Mouse (Mus musculus) liver, embryonic 15.5 days (tissue): ENCODE data around the gene Pde10a. TPM values are rescaled to one million over a fixed set of nuclear protein-coding genes. Genes with fewer than 3 reads are reported as not detected.

Experiments used
- ATAC-seq: fragments of 200-750 bp; cut with Nextera tagmentation; 2 replicates; pipeline ENCODE4 v1.8.0; 2017; ENCODE audit warnings: moderate number of reproducible peaks, mild to moderate bottlenecking, moderate library complexity; ENCODE audit not compliant: insufficient read depth
- H3K27ac ChIP-seq: fragments of 300-500 bp; sonication (generic); replicated peaks from 2 replicates; pipeline ENCODE4 v1.5.1; 2015; ENCODE audit warnings: mild to moderate bottlenecking, inconsistent platforms
- H3K27me3 ChIP-seq: fragments of 300-500 bp; sonication (generic); 2 replicates; pipeline ENCODE4 v1.6.1; 2015; ENCODE audit warnings: mild to moderate bottlenecking, inconsistent platforms
- H3K36me3 ChIP-seq: fragments of 300-500 bp; sonication (generic); replicated peaks from 2 replicates; pipeline ENCODE4 v1.6.1; 2015; ENCODE audit warnings: moderate library complexity, mild to moderate bottlenecking, inconsistent platforms
- H3K4me1 ChIP-seq: fragments of 300-500 bp; sonication (generic); replicated peaks from 2 replicates; pipeline ENCODE4 v1.6.1; 2015; ENCODE audit warnings: inconsistent platforms
- H3K4me2 ChIP-seq: fragments of 300-500 bp; sonication (generic); 2 replicates; pipeline ENCODE4 v1.6.1; 2015; ENCODE audit warnings: moderate library complexity, mild to moderate bottlenecking, inconsistent platforms
- H3K4me3 ChIP-seq: fragments of 300-500 bp; sonication (generic); replicated peaks from 2 replicates; pipeline ENCODE4 v1.5.1; 2015; ENCODE audit warnings: mild to moderate bottlenecking, inconsistent platforms
- H3K9ac ChIP-seq: fragments of 300-500 bp; sonication (generic); 2 replicates; pipeline ENCODE4 v1.6.1; 2015; ENCODE audit warnings: moderate library complexity, mild to moderate bottlenecking, inconsistent platforms
- H3K9me3 ChIP-seq: fragments of 300-500 bp; sonication (generic); replicated peaks from 2 replicates; pipeline ENCODE4 v1.6.1; 2016; ENCODE audit warnings: inconsistent platforms
- WGBS: fragments of 180-500 bp; shearing (Covaris S2); methylation state at CpG from one replicate; pipeline ENCODE4 v1.1.7; 2015; ENCODE audit warnings: mixed read lengths; ENCODE audit not compliant: insufficient replicate concordance; 5-methylcytosine and 5-hydroxymethylcytosine counted together
- polyA plus RNA-seq: library from polyadenylated mRNA; unstranded; fragments of >200 nt; fragmentation: Nextera tagmentation; extraction: Ambion mirVana; gene quantifications from 2 replicates; pipeline ENCODE4 v1.2.1, GENCODE M21; 2015

Gene Pde10a
- polyA plus RNA-seq, 1 experiment from 2014 or later: 0.67 TPM

- H3K4me1 ChIP-seq: no peaks in the 10 kb centered on the region
- H3K9me3 ChIP-seq: no peaks in the 10 kb centered on the region
Measured at GRCm38 (mm10) chr17:8631701-8632100, 106.5 kb downstream of the Pde10a start.

GRCm38 (mm10) chr17:8633596-8633995 lies 108.4 kb downstream of the Pde10a start:
- Histone ChIP-seq H3K36me3 (no peaks in the 10 kb centered on the region), H3K4me2 (no peak overlapping the region), H3K4me3 (no peak overlapping the region), H3K4me1 (no peaks in the 10 kb centered on the region), H3K9ac (no peak overlapping the region), H3K27me3 (no peaks in the 10 kb centered on the region), H3K9me3 (no peaks in the 10 kb centered on the region), H3K27ac (no peak overlapping the region)
- 48% methylated on average over 8 of the region's 8 CpGs for WGBS
- ATAC-seq: no peak

More at GRCm38 (mm10) chr17:8631701-8632100, 106.5 kb downstream of the Pde10a start:
- no peaks in the 10 kb centered on the region for H3K27me3 ChIP-seq
- no peak overlapping the region for H3K4me3 ChIP-seq
- H3K4me2 ChIP-seq: no peak overlapping the region
- no peak for ATAC-seq
- no peak overlapping the region for H3K9ac ChIP-seq
- no peaks in the 10 kb centered on the region for H3K36me3 ChIP-seq
- no peak overlapping the region for H3K27ac ChIP-seq
- WGBS: 11% methylated on average over 1 of the region's 1 CpGs

- no peaks in the 10 kb centered on the region for H3K27me3 ChIP-seq
- no peak overlapping the region for H3K27ac ChIP-seq
Measured at GRCm38 (mm10) chr17:8634476-8634875, 109.3 kb downstream of the Pde10a start.

GRCm38 (mm10) chr17:8636231-8636630 lies 111.1 kb downstream of the Pde10a start:
- ATAC-seq: no peak
- 46% methylated on average over 3 of the region's 3 CpGs for WGBS

More at GRCm38 (mm10) chr17:8634476-8634875, 109.3 kb downstream of the Pde10a start:
- H3K36me3 ChIP-seq: no peaks in the 10 kb centered on the region
- WGBS: 51% methylated on average over 4 of the region's 4 CpGs
- no peak overlapping the region for H3K9ac ChIP-seq
- H3K4me3 ChIP-seq: no peak overlapping the region
- H3K9me3 ChIP-seq: no peaks in the 10 kb centered on the region
- H3K4me2 ChIP-seq: no peak overlapping the region
- H3K4me1 ChIP-seq: no peaks in the 10 kb centered on the region
- ATAC-seq: no peak

GRCm38 (mm10) chr17:8636691-8637090 lies 111.5 kb downstream of the Pde10a start:
- Histone ChIP-seq H3K27ac (no peak overlapping the region), H3K36me3 (no peaks in the 10 kb centered on the region), H3K4me1 (no peaks in the 10 kb centered on the region), H3K4me3 (no peak overlapping the region), H3K27me3 (no peaks in the 10 kb centered on the region), H3K4me2 (no peak overlapping the region), H3K9ac (no peak overlapping the region), H3K9me3 (no peaks in the 10 kb centered on the region)
- WGBS: 61% methylated on average over 11 of the region's 11 CpGs
- no peak for ATAC-seq

More at GRCm38 (mm10) chr17:8636231-8636630, 111.1 kb downstream of the Pde10a start:
- H3K9me3 ChIP-seq: no peaks in the 10 kb centered on the region
- no peaks in the 10 kb centered on the region for H3K4me1 ChIP-seq
- H3K4me2 ChIP-seq: no peak overlapping the region
- H3K4me3 ChIP-seq: no peak overlapping the region
- no peaks in the 10 kb centered on the region for H3K36me3 ChIP-seq
- H3K9ac ChIP-seq: no peak overlapping the region
- no peaks in the 10 kb centered on the region for H3K27me3 ChIP-seq
- H3K27ac ChIP-seq: no peak overlapping the region

GRCm38 (mm10) chr17:8637181-8637580 lies 112.0 kb downstream of the Pde10a start:
- no peak overlapping the region for H3K9ac ChIP-seq
- no peak overlapping the region for H3K4me2 ChIP-seq
- no peak for ATAC-seq
- no peaks in the 10 kb centered on the region for H3K4me1 ChIP-seq
- no peak overlapping the region for H3K27ac ChIP-seq
- no peaks in the 10 kb centered on the region for H3K27me3 ChIP-seq
- no peaks in the 10 kb centered on the region for H3K9me3 ChIP-seq
- no peak overlapping the region for H3K4me3 ChIP-seq
- H3K36me3 ChIP-seq: no peaks in the 10 kb centered on the region
- WGBS: 44% methylated on average over 4 of the region's 4 CpGs

GRCm38 (mm10) chr17:8639703-8640380 lies 114.7 kb downstream of the Pde10a start:
- WGBS: 56% methylated on average over 12 of the region's 12 CpGs

GRCm38 (mm10) chr17:8640741-8641480 lies 115.7 kb downstream of the Pde10a start:
- H3K9me3 ChIP-seq: no peaks in the 10 kb centered on the region
- no peaks in the 10 kb centered on the region for H3K27me3 ChIP-seq
- no peaks in the 10 kb centered on the region for H3K4me1 ChIP-seq
- H3K36me3 ChIP-seq: no peaks in the 10 kb centered on the region
- whole genome bisulfite sequencing: 47% methylated on average over 16 of the region's 16 CpGs
- H3K4me3 ChIP-seq: no peak overlapping the region
- H3K4me2 ChIP-seq: no peak overlapping the region
- H3K27ac ChIP-seq: no peak overlapping the region
- no peak for ATAC-seq
- H3K9ac ChIP-seq: no peak overlapping the region

More at GRCm38 (mm10) chr17:8639703-8640380, 114.7 kb downstream of the Pde10a start:
- Histone ChIP-seq H3K4me3 (no peak overlapping the region), H3K4me1 (no peaks in the 10 kb centered on the region), H3K9ac (no peak overlapping the region), H3K4me2 (no peak overlapping the region), H3K27me3 (no peaks in the 10 kb centered on the region), H3K36me3 (no peaks in the 10 kb centered on the region), H3K9me3 (no peaks in the 10 kb centered on the region), H3K27ac (no peak overlapping the region)
- no peak for ATAC-seq

GRCm38 (mm10) chr17:8641491-8641890 lies 116.3 kb downstream of the Pde10a start:
- no peak overlapping the region for H3K4me3 ChIP-seq
- 19% methylated on average over 3 of the region's 3 CpGs for WGBS
- H3K27me3 ChIP-seq: no peaks in the 10 kb centered on the region
- H3K36me3 ChIP-seq: no peaks in the 10 kb centered on the region
- no peaks in the 10 kb centered on the region for H3K9me3 ChIP-seq
- H3K27ac ChIP-seq: no peak overlapping the region
- no peak overlapping the region for H3K9ac ChIP-seq
- no peak for ATAC-seq
- H3K4me1 ChIP-seq: no peaks in the 10 kb centered on the region
- H3K4me2 ChIP-seq: no peak overlapping the region

GRCm38 (mm10) chr17:8642356-8642755 lies 117.2 kb downstream of the Pde10a start:
- H3K27me3 ChIP-seq: no peaks in the 10 kb centered on the region
- no peak for ATAC-seq
- H3K4me3 ChIP-seq: no peak overlapping the region
- 48% methylated on average over 3 of the region's 3 CpGs for WGBS
- H3K36me3 ChIP-seq: no peaks in the 10 kb centered on the region
- H3K27ac ChIP-seq: no peak overlapping the region
- no peak overlapping the region for H3K9ac ChIP-seq
- no peaks in the 10 kb centered on the region for H3K9me3 ChIP-seq
- H3K4me1 ChIP-seq: no peaks in the 10 kb centered on the region
- H3K4me2 ChIP-seq: no peak overlapping the region

GRCm38 (mm10) chr17:8647372-8647871 lies 122.2 kb downstream of the Pde10a start:
- Histone ChIP-seq H3K27ac (no peak overlapping the region), H3K27me3 (no peaks in the 10 kb centered on the region), H3K4me3 (no peak overlapping the region), H3K4me2 (no peak overlapping the region), H3K4me1 (no peaks in the 10 kb centered on the region), H3K9me3 (no peaks in the 10 kb centered on the region), H3K9ac (no peak overlapping the region), H3K36me3 (no peaks in the 10 kb centered on the region)
- WGBS: 57% methylated on average over 8 of the region's 8 CpGs
- ATAC-seq: no peak
